8 mouse cellular contexts compared by ENCODE assay signal in the genomic region with DNA sequence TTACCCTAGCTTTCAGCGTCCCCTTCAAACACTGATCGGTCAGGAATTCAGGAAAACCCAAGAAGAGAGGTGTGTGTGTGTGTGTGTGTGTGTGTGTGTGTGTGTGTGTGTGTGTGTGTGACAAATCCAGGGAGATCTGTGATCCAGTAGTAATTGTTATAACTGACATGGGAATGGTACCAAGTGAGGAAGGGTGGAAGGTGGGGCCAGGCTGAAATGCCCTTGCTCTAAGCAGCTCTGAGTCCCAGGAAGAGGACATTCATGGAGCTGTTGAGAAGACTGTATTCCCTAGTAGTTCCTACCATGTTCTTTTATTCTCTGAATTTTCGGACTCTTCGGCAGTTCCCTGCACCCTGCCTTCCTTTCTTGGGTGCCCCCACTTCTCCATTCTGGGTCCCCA. TPM values are rescaled to one million over a fixed set of nuclear protein-coding genes. Genes with fewer than 3 reads are reported as not detected.
A peak's percentile ranks its signal among the peaks of the same experiment; 100 is the strongest.
DNase-seq lines count a peak whose midpoint lies in the region; ATAC-seq and TF ChIP-seq lines count a peak whose summit lies in the region.

No protein-coding gene starts in this region.

- H3K4me3 ChIP-seq in heart, embryonic 10.5 days: peak overlapping the region; percentile 80
- peak overlapping the region; percentile 90 for H3K4me3 ChIP-seq in ES-Bruce4 (ENCODE audit: low read depth, low read length)
- peak overlapping the region; percentile 77 for H3K4me3 ChIP-seq in heart, postnatal 0 days (ENCODE audit: low read depth, low read length)
- peak overlapping the region; percentile 81 for H3K4me3 ChIP-seq in liver, postnatal 0 days (ENCODE audit: low read depth, low read length)

- TF ChIP-seq POLR2A in ES-Bruce4 (IDR thresholded peaks at IDR 0.05; ENCODE audit: insufficient read depth, low read length): no peak

- peak overlapping the region; percentile 89 for H3K4me2 ChIP-seq in heart, postnatal 0 days (ENCODE audit: low read depth, low read length)
- peak overlapping the region; percentile 94 for H3K4me2 ChIP-seq in liver, postnatal 0 days (ENCODE audit: low read depth, low read length)

- no peak for ATAC-seq in heart, postnatal 0 days (ENCODE audit: insufficient read depth, low read depth)
- no peak for ATAC-seq in liver, postnatal 0 days
- no peak for ATAC-seq in monocyte, adult 5-6 weeks (replicated peaks; ENCODE audit: insufficient number of reproducible peaks, low FRiP score, low TSS enrichment, poor library complexity, severe bottlenecking)

- peaks cover 20% of the 10 kb centered on the region for H3K36me3 ChIP-seq in heart, embryonic 10.5 days
- peaks cover 10% of the 10 kb centered on the region for H3K36me3 ChIP-seq in ES-Bruce4 (ENCODE audit: control insufficient read depth, insufficient read depth, low read length, poor library complexity, severe bottlenecking)
- H3K36me3 ChIP-seq in heart, postnatal 0 days (replicated peaks; ENCODE audit: control insufficient read depth, insufficient read depth, low read length): peaks cover 23% of the 10 kb centered on the region
- peaks cover 28% of the 10 kb centered on the region for H3K36me3 ChIP-seq in liver, postnatal 0 days (replicated peaks; ENCODE audit: insufficient read depth, low read length)

- no peak for TF ChIP-seq EP300 in ES-Bruce4 (IDR thresholded peaks at IDR 0.05; ENCODE audit: insufficient read depth, low read depth, low read length)
- TF ChIP-seq EP300 in heart, postnatal 0 days (IDR thresholded peaks at IDR 0.05; ENCODE audit: low read depth): no peak
- TF ChIP-seq EP300 in liver, postnatal 0 days (IDR thresholded peaks at IDR 0.05; ENCODE audit: low read depth): no peak

- no peaks in the 10 kb centered on the region for H3K9me3 ChIP-seq in heart, embryonic 10.5 days
- no peaks in the 10 kb centered on the region for H3K9me3 ChIP-seq in ES-Bruce4 (replicated peaks; ENCODE audit: control insufficient read depth, insufficient read depth, low read length, poor library complexity, severe bottlenecking)
- H3K9me3 ChIP-seq in heart, postnatal 0 days (replicated peaks; ENCODE audit: control insufficient read depth, low read length): no peaks in the 10 kb centered on the region
- H3K9me3 ChIP-seq in liver, postnatal 0 days (ENCODE audit: low read length): no peaks in the 10 kb centered on the region

- H3K27ac ChIP-seq in heart, embryonic 10.5 days: peak overlapping the region; percentile 90
- H3K27ac ChIP-seq in ES-Bruce4 (ENCODE audit: insufficient read depth, low read length): no peak overlapping the region
- H3K27ac ChIP-seq in heart, postnatal 0 days (ENCODE audit: low read depth): peak overlapping the region; percentile 94
- peak overlapping the region; percentile 94 for H3K27ac ChIP-seq in liver, postnatal 0 days (ENCODE audit: low read depth)

- no peak for TF ChIP-seq CTCF in ES-Bruce4 (IDR thresholded peaks at IDR 0.05; ENCODE audit: low read depth, low read length)
- TF ChIP-seq CTCF in heart, postnatal 0 days (IDR thresholded peaks at IDR 0.05; ENCODE audit: low read depth): no peak
- TF ChIP-seq CTCF in liver, postnatal 0 days (IDR thresholded peaks at IDR 0.05; ENCODE audit: low read depth): no peak

- WGBS in heart, embryonic 10.5 days: 75% methylated on average over 4 of the region's 4 CpGs
- 64% methylated on average over 4 of the region's 4 CpGs for WGBS in heart, postnatal 0 days
- 75% methylated on average over 4 of the region's 4 CpGs for WGBS in liver, postnatal 0 days (ENCODE audit: insufficient replicate concordance)

- H3K4me1 ChIP-seq in heart, embryonic 10.5 days: peaks cover 59% of the 10 kb centered on the region
- peaks cover 9% of the 10 kb centered on the region for H3K4me1 ChIP-seq in ES-Bruce4 (ENCODE audit: control insufficient read depth, insufficient read depth, low read length)
- peaks cover 26% of the 10 kb centered on the region for H3K4me1 ChIP-seq in heart, postnatal 0 days (ENCODE audit: control insufficient read depth, insufficient read depth)
- H3K4me1 ChIP-seq in liver, postnatal 0 days (ENCODE audit: insufficient read depth): peaks cover 43% of the 10 kb centered on the region

- DNase-seq in heart, embryonic 10.5 days (ENCODE audit: low spot score): no peak
- DNase-seq in heart, adult 11 months: no peak
- DNase-seq in heart, postnatal 0 days (ENCODE audit: low spot score): no peak
- no peak for DNase-seq in liver, postnatal 0 days
- DNase-seq in spleen, postnatal 10 days (ENCODE audit: low spot score in 2 of 2): no peak
- no peak for DNase-seq in embryo, embryonic 10 days (ENCODE audit: low spot score)

- peaks cover 11% of the 10 kb centered on the region for H3K27me3 ChIP-seq in heart, embryonic 10.5 days (ENCODE audit: insufficient read depth, poor library complexity, severe bottlenecking)
- H3K27me3 ChIP-seq in ES-Bruce4 (ENCODE audit: control insufficient read depth, insufficient read depth, low read length, poor library complexity, severe bottlenecking): no peaks in the 10 kb centered on the region
- no peaks in the 10 kb centered on the region for H3K27me3 ChIP-seq in heart, postnatal 0 days (ENCODE audit: control insufficient read depth, insufficient read depth, low read length)
- no peaks in the 10 kb centered on the region for H3K27me3 ChIP-seq in liver, postnatal 0 days (ENCODE audit: insufficient read depth, low read length)

- H3K9ac ChIP-seq in ES-Bruce4 (ENCODE audit: low read depth, poor library complexity, severe bottlenecking): peak overlapping the region; percentile 73
- H3K9ac ChIP-seq in heart, postnatal 0 days (replicated peaks; ENCODE audit: low read depth, low read length): peak overlapping the region; percentile 83
- H3K9ac ChIP-seq in liver, postnatal 0 days (replicated peaks): peak overlapping the region; percentile 82

RNA-seq across cellular contexts. Expression of a gene that starts 1.8 kb away (rescaled TPM):
- polyA plus RNA-seq in heart, embryonic 10.5 days (2016; fragmentation: Nextera tagmentation; extraction: Ambion mirVana): 9.4 and 13.2 TPM in 2 replicates
- polyA plus RNA-seq in ES-Bruce4 (2011; ENCODE audit: insufficient read depth, insufficient read length, low read depth, missing spikeins): 12.6 and 13.7 TPM in 2 replicates
- total RNA-seq in heart, postnatal 0 days (2014; rRNA removed; ENCODE audit: low replicate concordance): 44.8 and 62.6 TPM in 2 replicates
- 136 and 149 TPM in 2 replicates for polyA plus RNA-seq in heart, postnatal 0 days (2015; fragmentation: Nextera tagmentation; extraction: Ambion mirVana)
- 17.1 and 21.9 TPM in 2 replicates for polyA plus RNA-seq in liver, postnatal 0 days (2015; fragmentation: Nextera tagmentation; extraction: Ambion mirVana)
- total RNA-seq in monocyte, adult 5-6 weeks (2017): 2.0 to 4.4 TPM (median 3.0 TPM) in 3 replicates

RNA-seq across cellular contexts. Expression of a gene that starts 8.0 kb away (rescaled TPM):
- 7.1 and 10.1 TPM in 2 replicates for polyA plus RNA-seq in heart, embryonic 10.5 days (2016; fragmentation: Nextera tagmentation; extraction: Ambion mirVana)
- polyA plus RNA-seq in ES-Bruce4 (2011; ENCODE audit: insufficient read depth, insufficient read length, low read depth, missing spikeins): 71.8 and 74.9 TPM in 2 replicates
- total RNA-seq in heart, postnatal 0 days (2014; rRNA removed; ENCODE audit: low replicate concordance): 14.8 and 24.0 TPM in 2 replicates
- 13.0 and 15.1 TPM in 2 replicates for polyA plus RNA-seq in heart, postnatal 0 days (2015; fragmentation: Nextera tagmentation; extraction: Ambion mirVana)
- 7.8 and 8.3 TPM in 2 replicates for polyA plus RNA-seq in liver, postnatal 0 days (2015; fragmentation: Nextera tagmentation; extraction: Ambion mirVana)
- total RNA-seq in monocyte, adult 5-6 weeks (2017): 69.0 to 81.2 TPM (median 74.8 TPM) in 3 replicates

RNA-seq across cellular contexts. Expression of a gene that starts 40.5 kb away (rescaled TPM):
- 13.4 and 14.6 TPM in 2 replicates for polyA plus RNA-seq in heart, embryonic 10.5 days (2016; fragmentation: Nextera tagmentation; extraction: Ambion mirVana)
- polyA plus RNA-seq in ES-Bruce4 (2011; ENCODE audit: insufficient read depth, insufficient read length, low read depth, missing spikeins): 8.1 and 11.0 TPM in 2 replicates
- total RNA-seq in heart, postnatal 0 days (2014; rRNA removed; ENCODE audit: low replicate concordance): 4.8 and 28.7 TPM in 2 replicates
- 12.3 and 15.3 TPM in 2 replicates for polyA plus RNA-seq in heart, postnatal 0 days (2015; fragmentation: Nextera tagmentation; extraction: Ambion mirVana)
- 2.5 and 3.2 TPM in 2 replicates for polyA plus RNA-seq in liver, postnatal 0 days (2015; fragmentation: Nextera tagmentation; extraction: Ambion mirVana)
- total RNA-seq in monocyte, adult 5-6 weeks (2017): 4.7 to 6.5 TPM (median 5.1 TPM) in 3 replicates

RNA-seq across cellular contexts. Expression of a gene that starts 42.7 kb away (rescaled TPM):
- 0.74 and 1.2 TPM in 2 replicates for polyA plus RNA-seq in heart, embryonic 10.5 days (2016; fragmentation: Nextera tagmentation; extraction: Ambion mirVana)
- 0.30 and 0.43 TPM in 2 replicates for polyA plus RNA-seq in ES-Bruce4 (2011; ENCODE audit: insufficient read depth, insufficient read length, low read depth, missing spikeins)
- total RNA-seq in heart, postnatal 0 days (2014; rRNA removed; ENCODE audit: low replicate concordance): 1.1 and 11.0 TPM in 2 replicates
- 3.1 and 3.3 TPM in 2 replicates for polyA plus RNA-seq in heart, postnatal 0 days (2015; fragmentation: Nextera tagmentation; extraction: Ambion mirVana)
- 0.14 and 0.22 TPM in 2 replicates for polyA plus RNA-seq in liver, postnatal 0 days (2015; fragmentation: Nextera tagmentation; extraction: Ambion mirVana)
- not detected in 3 replicates for total RNA-seq in monocyte, adult 5-6 weeks (2017)
